Mouse (Mus musculus) myocyte (in vitro differentiated cells): ENCODE results near the gene Gcgr. TPM values are rescaled to one million over a fixed set of nuclear protein-coding genes. Genes with fewer than 3 reads are reported as not detected.

Experiments
- H3K27me3 ChIP-seq: one replicate; pipeline ENCODE4 v1.6.1; 2011; ENCODE audit not compliant: control insufficient read depth, insufficient read depth, insufficient read length
- H3K36me3 ChIP-seq: one replicate; pipeline ENCODE4 v1.6.1; 2011; ENCODE audit not compliant: control insufficient read depth, insufficient read depth
- H3K4me2 ChIP-seq: one replicate; pipeline ENCODE4 v1.6.1; 2011; ENCODE audit warnings: low read depth, control low read depth
- H3K4me3 ChIP-seq: one replicate; pipeline ENCODE4 v1.5.1; 2011; ENCODE audit warnings: mild to moderate bottlenecking, control low read depth, moderate library complexity
- H3K79me2 ChIP-seq: one replicate; pipeline ENCODE4 v1.6.1; 2011; ENCODE audit not compliant: control insufficient read depth, insufficient read depth
- H3ac ChIP-seq: one replicate; pipeline ENCODE4 v1.6.1; 2011; ENCODE audit not compliant: control insufficient read depth, insufficient read length
- CEBPB ChIP-seq: IDR thresholded peaks from 2 replicates; pipeline ENCODE4 v1.6.1; 2011; ENCODE audit warnings: mild to moderate bottlenecking, moderate library complexity; ENCODE audit not compliant: poor library complexity, insufficient read depth, severe bottlenecking
- E2F4 ChIP-seq: IDR thresholded peaks from one replicate; pipeline ENCODE4 v1.6.1; 2011; ENCODE audit warnings: mild to moderate bottlenecking, control low read depth, moderate library complexity; ENCODE audit not compliant: insufficient read depth
- MAX ChIP-seq: IDR thresholded peaks from one replicate; pipeline ENCODE4 v1.6.1; 2011; ENCODE audit warnings: low read depth, mild to moderate bottlenecking, control low read depth
- MYOD1 ChIP-seq, 3 experiments: IDR thresholded peaks; one replicate each; pipeline ENCODE4 v1.6.1; 2011; ENCODE audit warnings: control low read depth in 2 of 3, low read depth in 2 of 3, mild to moderate bottlenecking in 2 of 3, moderate library complexity in 1 of 3; ENCODE audit not compliant: insufficient read length in 2 of 3, control insufficient read depth in 1 of 3
- MYOG ChIP-seq, 3 experiments: IDR thresholded peaks; one replicate each; pipeline ENCODE4 v1.6.1; 2011; ENCODE audit warnings: control low read depth in 2 of 3, low read depth in 2 of 3, mild to moderate bottlenecking in 2 of 3; ENCODE audit not compliant: insufficient read length in 2 of 3, control insufficient read depth in 1 of 3, insufficient read depth in 1 of 3
- POLR2A ChIP-seq: IDR thresholded peaks from one replicate; pipeline ENCODE4 v1.6.1; 2011; ENCODE audit warnings: low read depth, mild to moderate bottlenecking, control low read depth, moderate library complexity; ENCODE audit not compliant: insufficient read length
- POLR2AphosphoS2 ChIP-seq: IDR thresholded peaks from one replicate; pipeline ENCODE4 v1.6.1; 2011; ENCODE audit warnings: low read depth, control low read depth; ENCODE audit not compliant: insufficient read length
- REST ChIP-seq: IDR thresholded peaks from one replicate; pipeline ENCODE4 v1.6.1; 2011; ENCODE audit warnings: mild to moderate bottlenecking, control low read depth, moderate library complexity; ENCODE audit not compliant: insufficient read depth, insufficient read length
- SRF ChIP-seq: IDR thresholded peaks from one replicate; pipeline ENCODE4 v1.6.1; 2011; ENCODE audit warnings: low read depth; ENCODE audit not compliant: control insufficient read depth, insufficient read length
- TCF12 ChIP-seq: IDR thresholded peaks from one replicate; pipeline ENCODE4 v1.6.1; 2011; ENCODE audit warnings: mild to moderate bottlenecking, control low read depth; ENCODE audit not compliant: poor library complexity, insufficient read depth, severe bottlenecking
- TCF3 ChIP-seq: IDR thresholded peaks from one replicate; pipeline ENCODE4 v1.6.1; 2011; ENCODE audit warnings: low read depth, control low read depth; ENCODE audit not compliant: insufficient read length
- USF1 ChIP-seq: IDR thresholded peaks from one replicate; pipeline ENCODE4 v1.6.1; 2011; ENCODE audit warnings: low read depth, mild to moderate bottlenecking, control low read depth, moderate library complexity
- polyA plus RNA-seq: library from polyadenylated mRNA; unstranded; fragments of >200 nt; fragmentation: generic; extraction: Trizol; gene quantifications from one replicate; pipeline ENCODE4 v1.2.1, GENCODE M21; 2012; ENCODE audit warnings: missing spikeins

Gcgr gene
- polyA plus RNA-seq, 1 experiment = 0.05 TPM

- Histone ChIP-seq H3K4me2 (no peak overlapping the region), H3K4me3 (no peak overlapping the region), H3K27me3 (peaks cover 3% of the 10 kb centered on the region), H3ac (no peak overlapping the region), H3K79me2 (peaks cover 16% of the 10 kb centered on the region), H3K36me3 (peaks cover 9% of the 10 kb centered on the region)
- no peak for TF ChIP-seq MYOD1 (IDR thresholded peaks at IDR 0.05; ENCODE audit: control insufficient read depth in 1 of 3, insufficient read length in 2 of 3, low read depth in 2 of 3)
- TF ChIP-seq CEBPB = no peak
- TF ChIP-seq USF1 = no peak
- TF ChIP-seq E2F4 = no peak
- TF ChIP-seq TCF12 = no peak
- TF ChIP-seq MYOG (IDR thresholded peaks at IDR 0.05; ENCODE audit: control insufficient read depth in 1 of 3, insufficient read depth in 1 of 3, insufficient read length in 2 of 3, low read depth in 2 of 3) = no peak
- TF ChIP-seq TCF3 = no peak
- no peak for TF ChIP-seq MAX
Observed at GRCm38 (mm10) chr11:120542376-120542775, 11.9 kb downstream of the Gcgr start.

DNA sequence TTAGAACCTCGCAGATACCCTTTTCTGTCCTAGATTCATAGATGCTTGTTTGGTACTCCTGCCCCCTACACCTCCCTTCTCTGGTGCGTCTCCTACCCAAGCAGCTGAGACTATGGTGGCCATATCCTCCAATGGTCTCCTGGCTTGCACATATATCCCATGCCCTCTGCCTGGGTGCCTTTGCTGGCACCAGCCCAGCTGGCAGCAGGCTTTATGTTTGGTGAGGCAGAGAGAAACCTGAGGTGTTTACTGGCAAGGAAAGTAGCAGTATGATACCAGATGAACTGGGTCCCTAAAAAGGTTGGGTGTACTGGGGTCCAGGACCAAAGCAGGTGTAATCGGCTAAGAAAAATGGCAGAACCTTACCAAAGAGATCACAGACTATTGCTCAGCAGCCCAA is 15.5 kb downstream of the Gcgr start:
- no peak overlapping the region for H3K4me2 ChIP-seq
- no peak overlapping the region for H3ac ChIP-seq
- TF ChIP-seq MYOD1 (IDR thresholded peaks at IDR 0.05; ENCODE audit: control insufficient read depth in 1 of 3, insufficient read length in 2 of 3, low read depth in 2 of 3) (no peak), POLR2A (no peak), E2F4 (no peak), POLR2AphosphoS2 (no peak), CEBPB (no peak), REST (no peak), TCF3 (no peak), MYOG (IDR thresholded peaks at IDR 0.05; ENCODE audit: control insufficient read depth in 1 of 3, insufficient read depth in 1 of 3, insufficient read length in 2 of 3, low read depth in 2 of 3) (no peak), SRF (no peak), MAX (no peak), TCF12 (no peak), USF1 (no peak)
- peaks cover 33% of the 10 kb centered on the region for H3K79me2 ChIP-seq
- H3K27me3 ChIP-seq = no peaks in the 10 kb centered on the region
- H3K4me3 ChIP-seq = no peak overlapping the region
- H3K36me3 ChIP-seq = peaks cover 9% of the 10 kb centered on the region

- H3K4me3 ChIP-seq = no peak overlapping the region
Observed at GRCm38 (mm10) chr11:120547469-120547868, 17.0 kb downstream of the Gcgr start.

DNA sequence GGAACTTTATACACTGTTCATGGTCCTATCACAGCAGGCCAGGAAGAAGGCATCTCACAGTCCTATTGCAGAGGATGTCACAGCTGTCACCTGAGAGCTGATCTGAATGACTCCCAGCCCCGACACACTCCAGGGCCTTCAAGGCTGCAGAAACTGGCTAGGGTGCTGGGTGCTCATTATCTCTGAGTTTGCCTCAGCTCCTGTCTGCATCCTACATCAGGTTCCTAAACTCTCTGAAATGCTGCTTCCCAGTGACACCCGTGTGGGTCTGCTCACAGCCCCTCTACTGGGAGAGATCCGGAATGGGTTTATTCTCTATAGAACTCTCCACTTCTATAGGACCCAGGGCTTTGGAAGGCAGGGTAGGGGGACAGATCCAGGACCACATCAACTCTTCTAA is 17.7 kb downstream of the Gcgr start:
- H3K27me3 ChIP-seq = no peaks in the 10 kb centered on the region
- H3ac ChIP-seq = peak overlapping the region; percentile 63
- peak overlapping the region; percentile 75 for H3K4me3 ChIP-seq
- peak overlapping the region; percentile 77 for H3K4me2 ChIP-seq
- TF ChIP-seq CEBPB (no peak), POLR2AphosphoS2 (peak; percentile 22)
- H3K36me3 ChIP-seq = peaks cover 5% of the 10 kb centered on the region
- H3K79me2 ChIP-seq = peaks cover 33% of the 10 kb centered on the region

More at GRCm38 (mm10) chr11:120547469-120547868, 17.0 kb downstream of the Gcgr start:
- peaks cover 33% of the 10 kb centered on the region for H3K79me2 ChIP-seq
- peaks cover 9% of the 10 kb centered on the region for H3K36me3 ChIP-seq
- H3K4me2 ChIP-seq = peak overlapping the region; percentile 77
- TF ChIP-seq POLR2A (no peak), TCF12 (no peak)
- no peak overlapping the region for H3ac ChIP-seq
- H3K27me3 ChIP-seq = no peaks in the 10 kb centered on the region

- H3K4me3 ChIP-seq = peak overlapping the region; percentile 75
- peak overlapping the region; percentile 63 for H3ac ChIP-seq
- H3K36me3 ChIP-seq = peaks cover 5% of the 10 kb centered on the region
- TF ChIP-seq USF1 = no peak
- no peak for TF ChIP-seq CEBPB
- peak in 1 of 3 experiments; percentile 20 for TF ChIP-seq MYOG (IDR thresholded peaks at IDR 0.05; ENCODE audit: control insufficient read depth in 1 of 3, insufficient read depth in 1 of 3, insufficient read length in 2 of 3, low read depth in 2 of 3)
- H3K4me2 ChIP-seq = peak overlapping the region; percentile 77
- no peaks in the 10 kb centered on the region for H3K27me3 ChIP-seq
- peaks cover 33% of the 10 kb centered on the region for H3K79me2 ChIP-seq
Observed at GRCm38 (mm10) chr11:120548786-120549167, 18.3 kb downstream of the Gcgr start.
